28 mouse cellular contexts compared by ENCODE assay signal in genomic region chr5:114766686-114767085, GRCm38 (mm10). TPM values are rescaled to one million over a fixed set of nuclear protein-coding genes. Genes with fewer than 3 reads are reported as not detected.
DNase-seq lines count a peak whose midpoint lies in the region; ATAC-seq lines count a peak whose summit lies in the region.
"Had no signal": no experiment of that assay in that cellular context is flagged by ENCODE, and none has a peak within 500 bp of the region (broad histone marks: within the 10 kb centered on the region; RNA-seq: fewer than 3 reads in every experiment).

No protein-coding gene starts in this region.

- H3K36me3 ChIP-seq in kidney, embryonic 14.5 days (ENCODE audit: control insufficient read depth, insufficient read depth, low read length) = peaks cover 40% of the 10 kb centered on the region; the same call in 1 of the 2 replicates

- no peak overlapping the region for H3K4me2 ChIP-seq in kidney, embryonic 14.5 days (replicated peaks; ENCODE audit: low read depth, low read length)
- H3K4me2 ChIP-seq: embryonic facial prominence, embryonic 13.5 days; forebrain, embryonic 12.5 days; forebrain, embryonic 15.5 days; heart, embryonic 15.5 days; hindbrain, embryonic 13.5 days; intestine, embryonic 15.5 days had no signal

- H3K4me1 ChIP-seq in kidney, embryonic 14.5 days (ENCODE audit: control insufficient read depth, insufficient read depth, low read length) = no peaks in the 10 kb centered on the region
- H3K4me1 ChIP-seq: intestine, embryonic 15.5 days had no signal

- no peak overlapping the region for H3K4me3 ChIP-seq in kidney, embryonic 14.5 days (ENCODE audit: low read length)
- H3K4me3 ChIP-seq: embryonic facial prominence, embryonic 10.5 days; embryonic facial prominence, embryonic 13.5 days; erythroblast, embryonic 14.5 days; forebrain, embryonic 12.5 days; forebrain, embryonic 15.5 days; heart, adult 2 months; heart, embryonic 10.5 days; heart, embryonic 15.5 days; hindbrain, embryonic 10.5 days; hindbrain, embryonic 13.5 days; intestine, embryonic 15.5 days had no signal

- H3K27me3 ChIP-seq in kidney, embryonic 14.5 days (ENCODE audit: control insufficient read depth, insufficient read depth, low read length) = no peaks in the 10 kb centered on the region
- H3K27me3 ChIP-seq: embryonic facial prominence, embryonic 13.5 days; forebrain, embryonic 12.5 days; forebrain, embryonic 15.5 days; heart, embryonic 15.5 days; hindbrain, embryonic 13.5 days; intestine, embryonic 15.5 days had no signal

- H3K9me3 ChIP-seq in kidney, embryonic 14.5 days (ENCODE audit: control insufficient read depth, low read length) = no peaks in the 10 kb centered on the region
- H3K9me3 ChIP-seq: embryonic facial prominence, embryonic 10.5 days; embryonic facial prominence, embryonic 13.5 days; forebrain, embryonic 12.5 days; forebrain, embryonic 15.5 days; heart, embryonic 10.5 days; heart, embryonic 15.5 days; hindbrain, embryonic 10.5 days; hindbrain, embryonic 13.5 days; intestine, embryonic 15.5 days had no signal

- H3K9ac ChIP-seq in kidney, embryonic 14.5 days (ENCODE audit: low read depth, low read length) = no peak overlapping the region
- H3K9ac ChIP-seq: embryonic facial prominence, embryonic 13.5 days; forebrain, embryonic 12.5 days; forebrain, embryonic 15.5 days; heart, embryonic 15.5 days; hindbrain, embryonic 13.5 days; intestine, embryonic 15.5 days had no signal

- ATAC-seq in cerebellum, adult (ENCODE audit: insufficient number of reproducible peaks, low FRiP score, low TSS enrichment) = no peak
- ATAC-seq in kidney, embryonic 14.5 days (ENCODE audit: low FRiP score, low TSS enrichment) = no peak
- ATAC-seq in granulocyte monocyte progenitor cell, adult 5-6 weeks (replicated peaks; ENCODE audit: poor library complexity, severe bottlenecking) = peak; percentile 49; the same call in 1 of the 2 replicates
- ATAC-seq: activated CD4-positive, CD25-positive, alpha-beta regulatory T cell, adult 4 months; forebrain, embryonic 15.5 days; hindbrain, embryonic 16.5 days; intestine, embryonic 15.5 days had no signal

- 93% methylated on average over 8 of the region's 8 CpGs for WGBS in kidney, embryonic 14.5 days

- DNase-seq in cerebellum, adult 11-12 months = peak; percentile 57
- DNase-seq in cerebellum, adult 9-11 months = peak; percentile 55
- no peak for DNase-seq in cerebellum, adult 8-10 months
- DNase-seq in kidney, postnatal 4 days = no peak
- no peak for DNase-seq in layer of hippocampus, postnatal 10 days (ENCODE audit: low spot score in 2 of 2)
- DNase-seq: adrenal gland, adult 8-10 months; adrenal gland, postnatal 25 days; embryo, embryonic 11 days; gastrocnemius, postnatal 25 days; heart, postnatal 10 days; heart, postnatal 36 days; kidney, adult 11 months had no signal

- 0 out of 2 replicates have a peak overlapping the region, but pooled peaks have one; percentile 4 for H3K27ac ChIP-seq in kidney, embryonic 14.5 days (ENCODE audit: low read depth, low read length)
- H3K27ac ChIP-seq: embryonic facial prominence, embryonic 10.5 days; embryonic facial prominence, embryonic 13.5 days; forebrain, embryonic 12.5 days; forebrain, embryonic 15.5 days; heart, adult 2 months; heart, embryonic 10.5 days; heart, embryonic 15.5 days; hindbrain, embryonic 10.5 days; hindbrain, embryonic 13.5 days; intestine, embryonic 15.5 days had no signal

RNA-seq across cellular contexts. Expression of gene Ankrd13a, which starts 7.8 kb away (rescaled TPM):
- 37.0 and 67.9 TPM in 2 replicates for polyA plus RNA-seq in kidney, embryonic 14.5 days (2014; fragmentation: Nextera tagmentation; extraction: Ambion mirVana)
- total RNA-seq in granulocyte monocyte progenitor cell, adult 5-6 weeks (2014; fragmentation: Nextera tagmentation) = 271 and 278 TPM in 2 replicates
- total RNA-seq in granulocyte monocyte progenitor cell, adult 5-6 weeks (2017) = 310 and 331 TPM in 2 replicates
- total RNA-seq in layer of hippocampus, postnatal 10 days (2021) = 10 to 100 TPM; 40.2 to 45.1 TPM

RNA-seq across cellular contexts. Expression of gene Git2, which starts 8.6 kb away (rescaled TPM):
- polyA plus RNA-seq in kidney, embryonic 14.5 days (2014; fragmentation: Nextera tagmentation; extraction: Ambion mirVana) = 32.8 and 41.7 TPM in 2 replicates
- total RNA-seq in granulocyte monocyte progenitor cell, adult 5-6 weeks (2014; fragmentation: Nextera tagmentation) = 113 and 128 TPM in 2 replicates
- total RNA-seq in granulocyte monocyte progenitor cell, adult 5-6 weeks (2017) = 77.9 and 117 TPM in 2 replicates
- total RNA-seq in layer of hippocampus, postnatal 10 days (2021) = 10 to 100 TPM; 42.4 to 44.8 TPM

RNA-seq across cellular contexts. Expression of gene 1500011B03Rik, which starts 56.6 kb away (rescaled TPM):
- 128 and 143 TPM in 2 replicates for polyA plus RNA-seq in kidney, embryonic 14.5 days (2014; fragmentation: Nextera tagmentation; extraction: Ambion mirVana)
- total RNA-seq in granulocyte monocyte progenitor cell, adult 5-6 weeks (2014; fragmentation: Nextera tagmentation) = 44.4 and 76.8 TPM in 2 replicates
- 44.0 and 57.4 TPM in 2 replicates for total RNA-seq in granulocyte monocyte progenitor cell, adult 5-6 weeks (2017)
- 100 to 1,000 TPM; 154 to 155 TPM for total RNA-seq in layer of hippocampus, postnatal 10 days (2021)

RNA-seq across cellular contexts. Expression of gene Tchp, which starts 59.1 kb away (rescaled TPM):
- polyA plus RNA-seq in kidney, embryonic 14.5 days (2014; fragmentation: Nextera tagmentation; extraction: Ambion mirVana) = 10.0 and 18.5 TPM in 2 replicates
- 6.0 and 25.2 TPM in 2 replicates for total RNA-seq in granulocyte monocyte progenitor cell, adult 5-6 weeks (2014; fragmentation: Nextera tagmentation)
- total RNA-seq in granulocyte monocyte progenitor cell, adult 5-6 weeks (2017) = 9.8 and 12.6 TPM in 2 replicates
- 10 to 100 TPM; 14.1 to 15.8 TPM for total RNA-seq in layer of hippocampus, postnatal 10 days (2021)

Comparison
In these comparisons a context has a peak if more than half of its experiments do, and no peak if none do; other contexts are left out.
1. DNase-seq: peak in cerebellum, adult 11-12 months (single experiment) and cerebellum, adult 9-11 months (single experiment); none in cerebellum, adult 8-10 months (single experiment), kidney, postnatal 4 days (0 of 2) and layer of hippocampus, postnatal 10 days (0 of 2).
2. RNA of gene Ankrd13a, which starts 7.8 kb away (total RNA-seq): 271 to 331 TPM in granulocyte monocyte progenitor cell, adult 5-6 weeks; 40.2 to 45.1 TPM in layer of hippocampus, postnatal 10 days; every median in the first group is over 4 times any median in the second.